Mouse (Mus musculus) midbrain, embryonic 15.5 days (tissue): ENCODE measurements at regions not wholly inside any gene's neighbourhood (a gene's known extent, or its start where the extent isn't known, plus 50 kb on each side); places are given as distances from the start of the nearest gene placed in this dataset.

Experiments used
- ATAC-seq: fragments of 200-750 bp; cut with Nextera tagmentation; replicated peaks from 2 replicates; pipeline ENCODE4 v1.8.0; 2017; ENCODE audit warnings: moderate TSS enrichment
- H3K27ac ChIP-seq: fragments of 300-500 bp; sonication (generic); 2 replicates; pipeline ENCODE4 v1.5.1; 2015; ENCODE audit warnings: mild to moderate bottlenecking, inconsistent platforms
- H3K27me3 ChIP-seq: fragments of 300-500 bp; sonication (generic); replicated peaks from 2 replicates; pipeline ENCODE4 v1.6.1; 2015; ENCODE audit warnings: inconsistent platforms
- H3K36me3 ChIP-seq: fragments of 300-500 bp; sonication (generic); replicated peaks from 2 replicates; pipeline ENCODE4 v1.6.1; 2015; ENCODE audit warnings: inconsistent platforms
- H3K4me1 ChIP-seq: fragments of 300-500 bp; sonication (generic); 2 replicates; pipeline ENCODE4 v1.6.1; 2015; ENCODE audit warnings: inconsistent platforms
- H3K4me2 ChIP-seq: fragments of 300-500 bp; sonication (generic); 2 replicates; pipeline ENCODE4 v1.6.1; 2015; ENCODE audit warnings: inconsistent platforms, mild to moderate bottlenecking, moderate library complexity
- H3K4me3 ChIP-seq: fragments of 300-500 bp; sonication (generic); 2 replicates; pipeline ENCODE4 v1.5.1; 2015; ENCODE audit warnings: mild to moderate bottlenecking, inconsistent platforms
- H3K9ac ChIP-seq: fragments of 300-500 bp; sonication (generic); 2 replicates; pipeline ENCODE4 v1.6.1; 2015; ENCODE audit warnings: mild to moderate bottlenecking, inconsistent platforms
- H3K9me3 ChIP-seq: fragments of 300-500 bp; sonication (generic); 2 replicates; pipeline ENCODE4 v1.6.1; 2016; ENCODE audit warnings: inconsistent platforms
- WGBS: fragments of 180-500 bp; shearing (Covaris S2); methylation state at CpG from one replicate; pipeline ENCODE4 v1.1.7; 2015; ENCODE audit warnings: mixed read lengths; 5-methylcytosine and 5-hydroxymethylcytosine counted together

- no peaks in the 10 kb centered on the region; the same call in 1 of the 2 replicates for H3K27me3 ChIP-seq
- H3K9me3 ChIP-seq: no peaks in the 10 kb centered on the region
- no peak overlapping the region for H3K4me2 ChIP-seq
- WGBS: 10% methylated on average over 11 of the region's 11 CpGs
- no peak overlapping the region for H3K9ac ChIP-seq
- no peak overlapping the region for H3K27ac ChIP-seq
- no peaks in the 10 kb centered on the region for H3K36me3 ChIP-seq
- 0 out of 2 replicates have a peak, but pooled peaks have one; percentile 17 for ATAC-seq
- H3K4me3 ChIP-seq: no peak overlapping the region
- peaks cover 37% of the 10 kb centered on the region for H3K4me1 ChIP-seq
These were observed 102.0 kb upstream of the Csf3r start for GRCm38 (mm10) chr4:125922317-125922878.

DNA sequence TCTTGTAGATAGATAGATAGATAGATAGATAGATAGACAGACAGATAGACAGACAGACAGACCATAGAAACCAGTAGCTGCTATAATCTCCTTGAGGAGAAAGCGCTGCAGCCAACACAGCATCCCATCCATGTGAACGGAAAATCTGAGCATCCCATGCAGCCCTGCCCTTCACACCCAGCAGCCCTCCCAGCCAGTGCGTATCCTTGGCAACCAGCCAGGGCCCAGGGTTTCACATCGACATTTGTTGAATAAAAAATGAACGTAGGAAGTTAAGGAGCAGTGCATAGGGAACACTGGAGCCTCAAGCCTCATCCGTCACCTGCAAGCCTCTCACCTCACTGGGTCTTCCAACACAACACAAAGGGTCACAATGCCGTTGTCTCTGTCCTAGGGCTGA is 101.1 kb upstream of the Csf3r start:
- H3K27ac ChIP-seq: peak overlapping the region; percentile 40
- no peak overlapping the region for H3K9ac ChIP-seq

GRCm38 (mm10) chr4:125928196-125928595 is 96.2 kb upstream of the Csf3r start:
- H3K27me3 ChIP-seq: no peaks in the 10 kb centered on the region
- H3K9me3 ChIP-seq: no peaks in the 10 kb centered on the region
- H3K4me2 ChIP-seq: no peak overlapping the region
- ATAC-seq: no peak
- no peak overlapping the region for H3K9ac ChIP-seq
- H3K36me3 ChIP-seq: no peaks in the 10 kb centered on the region
- H3K27ac ChIP-seq: no peak overlapping the region
- H3K4me3 ChIP-seq: no peak overlapping the region
- 20% methylated on average over 4 of the region's 4 CpGs for WGBS
- H3K4me1 ChIP-seq: peaks cover 28% of the 10 kb centered on the region

More for the DNA sequence above, 101.1 kb upstream of the Csf3r start:
- Histone ChIP-seq H3K4me2 (no peak overlapping the region), H3K36me3 (no peaks in the 10 kb centered on the region), H3K27me3 (no peaks in the 10 kb centered on the region; the same call in 1 of the 2 replicates), H3K4me1 (peaks cover 41% of the 10 kb centered on the region), H3K9me3 (no peaks in the 10 kb centered on the region), H3K4me3 (no peak overlapping the region)
- WGBS: 8% methylated on average over 7 of the region's 7 CpGs
- ATAC-seq: peak; percentile 65; the same call in 1 of the 2 replicates

DNA sequence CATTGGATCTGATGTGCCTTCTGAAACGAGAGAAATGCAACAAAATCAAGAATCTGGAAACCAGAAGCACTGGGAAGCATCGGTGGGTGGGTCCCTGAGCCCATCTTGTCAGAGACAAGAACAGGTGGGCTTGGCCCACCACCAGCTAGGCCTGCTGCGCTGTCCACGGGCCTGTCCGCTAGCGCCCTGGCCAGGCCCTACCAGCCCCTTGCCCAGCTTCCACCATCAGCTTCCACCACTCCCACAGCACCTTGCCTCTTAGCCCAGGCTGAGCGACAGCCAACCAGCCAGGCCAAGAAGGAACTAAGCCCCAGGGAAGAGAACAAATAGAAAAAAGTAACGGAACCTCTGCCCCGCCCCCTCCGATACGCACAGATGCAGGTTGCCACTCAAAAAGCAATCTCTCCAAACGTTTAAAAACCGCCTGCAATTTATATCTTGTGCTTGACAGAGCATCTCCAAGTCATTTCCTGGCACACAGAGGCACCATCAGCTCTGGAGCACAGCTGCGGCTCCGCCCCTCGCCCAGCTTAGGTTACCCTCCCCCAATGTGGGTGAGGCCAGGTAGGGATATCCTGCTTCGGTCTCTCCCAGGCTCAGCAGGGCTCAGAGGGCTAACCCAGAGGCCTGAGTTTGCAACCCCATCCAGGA is 95.1 kb upstream of the Csf3r start:
- no peak for ATAC-seq
- H3K9me3 ChIP-seq: no peaks in the 10 kb centered on the region
- no peaks in the 10 kb centered on the region for H3K36me3 ChIP-seq
- no peak overlapping the region for H3K9ac ChIP-seq
- no peak overlapping the region for H3K4me2 ChIP-seq
- 71% methylated on average over 17 of the region's 17 CpGs for WGBS
- H3K4me1 ChIP-seq: peaks cover 24% of the 10 kb centered on the region
- H3K4me3 ChIP-seq: no peak overlapping the region
- no peak overlapping the region for H3K27ac ChIP-seq
- H3K27me3 ChIP-seq: no peaks in the 10 kb centered on the region

- Histone ChIP-seq H3K4me2 (no peak overlapping the region), H3K9me3 (no peaks in the 10 kb centered on the region), H3K4me3 (no peak overlapping the region), H3K4me1 (peaks cover 18% of the 10 kb centered on the region), H3K27ac (no peak overlapping the region), H3K36me3 (no peaks in the 10 kb centered on the region), H3K9ac (no peak overlapping the region), H3K27me3 (no peaks in the 10 kb centered on the region)
- 59% methylated on average over 10 of the region's 10 CpGs for WGBS
- no peak for ATAC-seq
These were observed 93.6 kb upstream of the Csf3r start for GRCm38 (mm10) chr4:125930764-125931163.

DNA sequence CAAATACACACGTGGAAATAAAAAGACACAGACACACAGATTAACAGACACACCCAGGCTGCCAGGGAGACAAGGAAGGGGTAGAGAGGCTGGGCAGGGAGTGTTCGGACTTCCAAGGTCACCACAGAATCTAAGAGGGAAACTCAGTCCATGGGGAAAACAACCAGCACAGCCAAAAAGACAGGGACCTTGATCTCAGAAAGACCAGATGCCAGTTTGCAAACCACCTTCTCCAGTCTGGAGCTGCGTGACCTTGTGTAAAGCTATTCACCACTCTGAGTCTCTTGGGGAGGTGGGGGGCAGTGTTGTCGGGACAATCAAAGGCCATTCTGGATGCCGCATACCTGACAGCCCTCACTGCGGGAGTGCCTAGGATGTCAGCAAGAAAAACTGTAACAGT is 93.0 kb upstream of the Csf3r start:
- Histone ChIP-seq H3K4me1 (peaks cover 18% of the 10 kb centered on the region), H3K4me3 (no peak overlapping the region), H3K9me3 (no peaks in the 10 kb centered on the region), H3K27me3 (no peaks in the 10 kb centered on the region), H3K4me2 (no peak overlapping the region), H3K36me3 (no peaks in the 10 kb centered on the region), H3K27ac (no peak overlapping the region), H3K9ac (no peak overlapping the region)
- 60% methylated on average over 6 of the region's 6 CpGs for WGBS
- ATAC-seq: no peak

DNA sequence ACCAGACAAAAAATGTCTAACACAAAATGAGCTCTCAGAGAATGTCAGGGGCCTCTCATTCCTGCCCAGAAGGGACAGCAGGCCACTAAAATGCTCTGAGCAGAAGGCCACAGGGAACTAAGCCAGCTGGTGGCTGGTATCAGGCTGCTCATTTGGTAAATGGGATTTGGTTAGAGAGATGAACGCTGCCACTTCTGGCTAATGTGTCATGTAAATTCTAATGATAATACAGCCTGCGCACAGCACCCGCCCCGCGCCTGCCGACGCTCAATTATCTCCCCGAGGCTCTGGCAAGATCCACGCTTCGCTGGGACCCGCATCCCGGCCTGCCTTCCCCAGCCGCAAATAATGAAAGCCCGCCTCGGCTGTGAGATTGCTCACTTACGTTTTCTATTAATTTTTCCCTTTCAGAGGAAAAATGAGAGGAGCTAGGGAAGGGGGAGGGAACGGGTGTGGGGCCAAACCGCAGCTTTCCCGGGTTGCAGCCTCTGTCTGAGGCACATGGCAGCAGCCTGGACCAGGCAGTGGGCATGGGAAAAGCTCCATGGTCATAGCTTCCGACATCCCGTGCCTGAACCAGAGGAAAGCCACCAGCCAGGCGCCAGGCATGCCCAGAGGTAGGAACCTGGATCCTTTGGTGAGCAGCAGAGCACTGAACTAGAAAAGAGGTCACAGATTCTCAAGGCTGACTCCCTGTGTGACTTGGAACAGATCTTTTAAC is 92.2 kb upstream of the Csf3r start:
- no peaks in the 10 kb centered on the region for H3K9me3 ChIP-seq
- H3K27me3 ChIP-seq: no peaks in the 10 kb centered on the region
- peak overlapping the region; percentile 66 for H3K27ac ChIP-seq
- WGBS: 26% methylated on average over 22 of the region's 22 CpGs
- H3K4me3 ChIP-seq: no peak overlapping the region
- 0 out of 2 replicates have a peak, but pooled peaks have one; percentile 33 for ATAC-seq
- H3K4me2 ChIP-seq: no peak overlapping the region
- H3K9ac ChIP-seq: no peak overlapping the region
- H3K4me1 ChIP-seq: peaks cover 18% of the 10 kb centered on the region
- no peaks in the 10 kb centered on the region for H3K36me3 ChIP-seq

- 75% methylated on average over 7 of the region's 7 CpGs for WGBS
- Histone ChIP-seq H3K9me3 (no peaks in the 10 kb centered on the region), H3K4me1 (peaks cover 15% of the 10 kb centered on the region), H3K4me2 (no peak overlapping the region), H3K36me3 (no peaks in the 10 kb centered on the region), H3K4me3 (no peak overlapping the region), H3K27ac (no peak overlapping the region), H3K27me3 (no peaks in the 10 kb centered on the region), H3K9ac (no peak overlapping the region)
- no peak for ATAC-seq
These were observed 88.0 kb upstream of the Csf3r start for GRCm38 (mm10) chr4:125936357-125936756.

DNA sequence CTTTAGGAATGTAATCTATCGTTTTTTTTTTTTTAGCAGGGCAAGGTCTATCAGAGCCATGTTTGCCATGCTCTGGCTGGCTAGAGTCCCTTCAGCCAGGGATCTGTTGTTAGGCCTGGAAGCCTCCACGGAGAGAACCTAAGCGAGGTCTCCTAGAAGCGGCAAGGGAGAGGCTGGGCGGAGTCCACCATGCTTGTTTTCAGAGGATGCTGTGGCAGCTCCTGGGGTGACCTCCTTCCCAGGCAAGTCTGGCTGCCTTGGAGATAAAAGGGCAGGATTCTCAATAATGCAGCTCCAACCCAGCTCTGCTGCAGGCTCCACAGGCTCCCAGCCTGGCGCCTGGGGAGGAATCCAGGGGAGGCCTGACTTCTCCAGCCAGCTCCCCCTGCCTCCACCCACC is 86.2 kb upstream of the Csf3r start:
- ATAC-seq: no peak
- Histone ChIP-seq H3K27me3 (no peaks in the 10 kb centered on the region), H3K4me2 (no peak overlapping the region), H3K9me3 (no peaks in the 10 kb centered on the region), H3K36me3 (no peaks in the 10 kb centered on the region), H3K9ac (no peak overlapping the region), H3K27ac (no peak overlapping the region), H3K4me3 (no peak overlapping the region), H3K4me1 (0 out of 2 replicates have a peak, but pooled peaks cover 8% of the 10 kb centered on the region)
- WGBS: 51% methylated on average over 6 of the region's 6 CpGs

DNA sequence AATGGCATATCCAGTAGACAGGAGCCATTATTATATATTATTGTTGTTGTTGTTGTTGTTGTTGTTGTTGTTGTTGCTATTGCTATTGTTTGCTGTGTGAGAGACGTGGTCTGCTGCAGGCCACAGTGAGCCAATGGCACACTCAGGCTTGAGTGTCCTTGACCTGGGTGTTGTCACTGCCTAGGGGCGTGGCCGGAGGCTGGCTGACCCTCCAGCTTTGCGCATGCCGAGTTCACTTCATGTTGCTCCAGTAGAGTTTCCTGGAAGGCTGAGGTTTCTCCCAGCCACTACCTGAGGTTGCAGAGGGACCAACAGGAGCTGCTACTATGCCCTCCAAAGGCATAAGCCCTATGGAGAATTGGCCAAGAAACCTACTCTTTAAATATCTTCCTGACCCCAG is 83.1 kb upstream of the Csf3r start:
- H3K9me3 ChIP-seq: no peaks in the 10 kb centered on the region
- 0 out of 2 replicates have a peak, but pooled peaks cover 8% of the 10 kb centered on the region for H3K4me1 ChIP-seq
- no peak overlapping the region for H3K27ac ChIP-seq
- ATAC-seq: no peak
- H3K36me3 ChIP-seq: no peaks in the 10 kb centered on the region
- no peaks in the 10 kb centered on the region for H3K27me3 ChIP-seq
- WGBS: 65% methylated on average over 5 of the region's 5 CpGs
- H3K4me3 ChIP-seq: no peak overlapping the region
- no peak overlapping the region for H3K9ac ChIP-seq
- no peak overlapping the region for H3K4me2 ChIP-seq

DNA sequence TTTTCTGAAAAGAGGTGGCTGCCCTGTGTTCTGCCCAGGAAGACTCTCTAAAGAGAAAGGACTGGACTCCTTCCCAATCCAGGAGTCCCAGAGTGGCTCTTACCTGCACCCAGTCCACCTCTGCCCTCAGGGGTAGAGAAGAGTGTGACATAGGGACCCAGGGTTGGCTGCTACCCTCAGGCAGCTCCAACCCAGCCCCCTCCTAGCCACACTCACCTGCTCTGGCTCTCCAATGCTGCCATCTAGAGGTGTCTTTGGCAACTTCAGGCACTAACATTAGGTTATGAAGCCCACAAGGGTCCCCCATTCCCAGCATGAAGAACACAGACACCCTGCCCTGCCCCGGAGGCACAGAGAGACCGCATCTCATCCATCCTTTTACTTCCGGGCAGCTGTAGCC is 82.4 kb upstream of the Csf3r start:
- no peak overlapping the region for H3K27ac ChIP-seq
- 41% methylated on average over 3 of the region's 3 CpGs for WGBS
- no peaks in the 10 kb centered on the region for H3K36me3 ChIP-seq
- H3K4me2 ChIP-seq: no peak overlapping the region
- ATAC-seq: 0 out of 2 replicates have a peak, but pooled peaks have one; percentile 50
- no peak overlapping the region for H3K4me3 ChIP-seq
- H3K9ac ChIP-seq: no peak overlapping the region
- H3K4me1 ChIP-seq: 0 out of 2 replicates have a peak, but pooled peaks cover 8% of the 10 kb centered on the region
- no peaks in the 10 kb centered on the region for H3K27me3 ChIP-seq
- no peaks in the 10 kb centered on the region for H3K9me3 ChIP-seq

DNA sequence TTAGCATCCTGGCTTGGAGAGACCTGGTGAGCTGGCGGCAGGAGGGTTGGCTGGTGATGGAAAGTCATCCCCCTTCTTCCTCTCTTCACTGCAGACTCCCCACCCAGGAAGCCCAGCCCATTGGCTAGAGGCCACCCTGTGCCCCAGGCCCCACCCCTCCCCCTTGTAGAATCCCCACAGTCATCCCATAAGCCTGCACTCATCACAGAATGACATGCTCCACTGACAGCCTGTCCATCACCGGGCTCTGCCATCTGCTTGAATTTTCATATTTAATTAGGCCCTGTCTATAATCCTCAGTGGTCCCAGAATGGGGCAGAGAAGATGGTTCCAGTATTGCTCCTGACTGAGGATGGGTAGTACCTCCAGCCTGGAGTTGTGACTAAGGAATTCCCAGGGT is 79.3 kb upstream of the Csf3r start:
- H3K4me3 ChIP-seq: no peak overlapping the region
- 27% methylated on average over 2 of the region's 2 CpGs for WGBS
- no peaks in the 10 kb centered on the region for H3K27me3 ChIP-seq
- H3K9me3 ChIP-seq: no peaks in the 10 kb centered on the region
- H3K4me1 ChIP-seq: 0 out of 2 replicates have a peak, but pooled peaks cover 4% of the 10 kb centered on the region
- H3K36me3 ChIP-seq: no peaks in the 10 kb centered on the region
- 0 out of 2 replicates have a peak, but pooled peaks have one; percentile 39 for ATAC-seq
- no peak overlapping the region for H3K27ac ChIP-seq
- H3K4me2 ChIP-seq: no peak overlapping the region
- no peak overlapping the region for H3K9ac ChIP-seq
